Mouse (Mus musculus) T-helper 2 cell (primary cell): ENCODE measurements at regions not wholly inside any gene's neighbourhood (a gene's known extent, or its start where the extent isn't known, plus 50 kb on each side); places are given as distances from the start of the nearest gene placed in this dataset.

ENCODE experiments used
- in situ Hi-C: fragments of 300-600 bp; cut with MboI, MseI; formaldehyde crosslinking; loops from one replicate; pipeline ENCODE4 v1.15.1; 2025; ENCODE audit warnings: high pct_unique_total_duplicates

GRCm38 (mm10) chr1:77028216-77028615, 486.7 kb downstream of the Epha4 start:
- in situ Hi-C loops = no loop called here

GRCm38 (mm10) chr1:77029091-77029490, 485.8 kb downstream of the Epha4 start:
- in situ Hi-C loops = no loop called here

- in situ Hi-C loops = no loop called here
Observed at GRCm38 (mm10) chr1:77043749-77044564, 470.9 kb downstream of the Epha4 start.

GRCm38 (mm10) chr1:77048720-77049406, 466.0 kb downstream of the Epha4 start:
- in situ Hi-C loops = no loop called here

GRCm38 (mm10) chr1:77051239-77051638, 463.6 kb downstream of the Epha4 start:
- in situ Hi-C loops = no loop called here

GRCm38 (mm10) chr1:77053837-77054540, 460.9 kb downstream of the Epha4 start:
- in situ Hi-C loops = no loop called here

- in situ Hi-C loops = no loop called here
Observed at GRCm38 (mm10) chr1:77062468-77062867, 452.4 kb downstream of the Epha4 start.

- in situ Hi-C loops = no loop called here
Observed at GRCm38 (mm10) chr1:77073071-77073470, 441.8 kb downstream of the Epha4 start.

GRCm38 (mm10) chr1:77074926-77075885, 439.7 kb downstream of the Epha4 start:
- in situ Hi-C loops = no loop called here

- in situ Hi-C loops = no loop called here
Observed at GRCm38 (mm10) chr1:77080767-77081166, 434.1 kb downstream of the Epha4 start.

- in situ Hi-C loops = no loop called here
Observed at GRCm38 (mm10) chr1:77081660-77082059, 433.2 kb downstream of the Epha4 start.

GRCm38 (mm10) chr1:77082410-77082809, 432.5 kb downstream of the Epha4 start:
- in situ Hi-C loops = no loop called here

- in situ Hi-C loops = no loop called here
Observed at GRCm38 (mm10) chr1:77093551-77093950, 421.3 kb downstream of the Epha4 start.

- in situ Hi-C loops = no loop called here
Observed at GRCm38 (mm10) chr1:77101726-77102272, 413.1 kb downstream of the Epha4 start.

- in situ Hi-C loops = no loop called here
Observed at GRCm38 (mm10) chr1:77102421-77103133, 412.3 kb downstream of the Epha4 start.

- in situ Hi-C loops = no loop called here
Observed at GRCm38 (mm10) chr1:77109861-77110785, 404.8 kb downstream of the Epha4 start.

GRCm38 (mm10) chr1:77128411-77128810, 386.5 kb downstream of the Epha4 start:
- in situ Hi-C loops = no loop called here

GRCm38 (mm10) chr1:77137663-77138062, 377.2 kb downstream of the Epha4 start:
- in situ Hi-C loops = no loop called here

GRCm38 (mm10) chr1:77140906-77141305, 374.0 kb downstream of the Epha4 start:
- in situ Hi-C loops = no loop called here
